Mouse (Mus musculus): Measurements from ENCODE around the gene Plscr3.

Gene Plscr3

GRCm38 (mm10) chr11:69846198-69846680 is at the start of gene Plscr3:
Plscr3 (plus strand) TSS chr11:69846376.
- peak; percentile 86 to 91 for DNase-seq

- DNase-seq, result no peak
Measured at GRCm38 (mm10) chr11:69797924-69798323, 48.3 kb upstream of the Plscr3 start.

- DNase-seq, result no peak
Measured at GRCm38 (mm10) chr11:69799394-69800137, 46.6 kb upstream of the Plscr3 start.

- no peak for DNase-seq
Measured at GRCm38 (mm10) chr11:69800138-69800391, 46.1 kb upstream of the Plscr3 start.

GRCm38 (mm10) chr11:69800392-69801197 is 45.6 kb upstream of the Plscr3 start:
- DNase-seq, result peak in 1 of 2 experiments; percentile 45

- DNase-seq, result no peak
Measured at GRCm38 (mm10) chr11:69801379-69801977, 44.7 kb upstream of the Plscr3 start, which contains the start of gene Fgf11. Fgf11 (minus strand) TSS chr11:69801857.

GRCm38 (mm10) chr11:69802648-69803105 is 43.5 kb upstream of the Plscr3 start:
- peak; percentile 52 to 67 for DNase-seq

GRCm38 (mm10) chr11:69803328-69803727 is 42.8 kb upstream of the Plscr3 start:
- DNase-seq, result no peak

- peak; percentile 51 to 60 for DNase-seq
Measured at GRCm38 (mm10) chr11:69803786-69804651, 42.2 kb upstream of the Plscr3 start.

GRCm38 (mm10) chr11:69804652-69804940 is 41.6 kb upstream of the Plscr3 start:
- no peak for DNase-seq

GRCm38 (mm10) chr11:69804972-69805909 is 40.9 kb upstream of the Plscr3 start, which contains the start of gene Tmem102:
Tmem102 (minus strand) TSS chr11:69805624.
- no peak for DNase-seq

- no peak for DNase-seq
Measured at GRCm38 (mm10) chr11:69806378-69806777, 39.8 kb upstream of the Plscr3 start.

GRCm38 (mm10) chr11:69807641-69808040 is 38.5 kb upstream of the Plscr3 start:
- no peak for DNase-seq

GRCm38 (mm10) chr11:69810280-69810679 is 35.9 kb upstream of the Plscr3 start:
- no peak for DNase-seq

GRCm38 (mm10) chr11:69815155-69815554 is 31.0 kb upstream of the Plscr3 start, which contains the start of gene Gm39566:
Gm39566 (minus strand) TSS chr11:69815298.
- DNase-seq, result no peak

GRCm38 (mm10) chr11:69816520-69816919 is 29.7 kb upstream of the Plscr3 start:
- DNase-seq, result no peak

GRCm38 (mm10) chr11:69818365-69818764 is 27.8 kb upstream of the Plscr3 start, which contains the start of gene Spem2:
Spem2 (minus strand) TSS chr11:69818465.
- no peak for DNase-seq

- DNase-seq, result no peak
Measured at GRCm38 (mm10) chr11:69818871-69819270, 27.3 kb upstream of the Plscr3 start.

GRCm38 (mm10) chr11:69822080-69822479 is 24.1 kb upstream of the Plscr3 start, which contains the start of gene Spem1:
Spem1 (minus strand) TSS chr11:69822180.
- no peak for DNase-seq

- no peak for DNase-seq
Measured at GRCm38 (mm10) chr11:69823456-69823855, 22.7 kb upstream of the Plscr3 start.

- no peak for DNase-seq
Measured at GRCm38 (mm10) chr11:69828832-69829231, 17.3 kb upstream of the Plscr3 start.

All from cerebellum, postnatal 36 days (tissue).